Mouse (Mus musculus) kidney, postnatal 36 days (tissue): Measurements from ENCODE around the gene Spink4.
"Not testable (repeated sequence)": the region's sequence is repeated elsewhere in the genome, so short reads cannot be mapped to it uniquely, and the experiment has no call there.

ENCODE experiments used
- DNase-seq, 2 experiments: peaks; one replicate each; pipeline ENCODE4 v3.0.0; 2021 to 2022; ENCODE audit warnings: mixed read lengths in 2 of 2

The Spink4 gene

DNA sequence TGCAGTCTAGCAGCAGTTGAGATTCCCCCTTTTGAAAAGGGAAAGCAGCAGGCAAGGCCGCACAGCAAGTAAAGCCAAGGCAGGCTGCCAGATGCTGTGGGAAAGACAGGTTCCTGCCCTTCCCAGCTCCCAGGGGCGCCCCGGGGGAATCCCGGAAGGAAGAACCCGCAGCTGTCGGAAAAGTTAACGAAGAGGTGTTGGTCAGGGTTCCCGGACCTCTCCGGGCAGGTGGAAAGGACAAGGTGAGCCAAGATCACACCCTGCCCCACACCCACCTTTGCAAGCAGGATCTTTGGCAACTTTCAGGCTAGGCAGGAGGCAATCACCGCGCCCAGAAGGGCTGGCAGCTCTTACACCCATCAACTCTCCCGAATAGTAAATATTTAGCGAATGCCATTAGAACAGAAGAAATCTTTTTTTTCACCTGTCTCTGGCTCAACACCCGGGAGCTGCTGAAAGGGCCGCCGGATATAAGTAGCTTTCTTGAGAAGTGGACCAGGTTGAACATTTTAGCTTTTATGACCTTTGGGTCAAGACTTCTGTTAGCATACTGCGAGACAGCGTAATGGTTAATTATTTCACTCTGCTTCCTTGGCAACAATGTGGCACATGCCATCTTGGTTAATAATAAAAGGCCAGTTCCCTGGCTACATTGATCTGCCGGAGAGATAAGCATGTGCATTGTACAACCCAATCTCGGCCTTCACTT lies 11.4 kb upstream of the Spink4 start:
- peak; percentile 82 to 84 for DNase-seq

- peak in 1 of 2 experiments; percentile 29 for DNase-seq
Observed at GRCm38 (mm10) chr4:40914287-40914867, 5.5 kb upstream of the Spink4 start.

DNA sequence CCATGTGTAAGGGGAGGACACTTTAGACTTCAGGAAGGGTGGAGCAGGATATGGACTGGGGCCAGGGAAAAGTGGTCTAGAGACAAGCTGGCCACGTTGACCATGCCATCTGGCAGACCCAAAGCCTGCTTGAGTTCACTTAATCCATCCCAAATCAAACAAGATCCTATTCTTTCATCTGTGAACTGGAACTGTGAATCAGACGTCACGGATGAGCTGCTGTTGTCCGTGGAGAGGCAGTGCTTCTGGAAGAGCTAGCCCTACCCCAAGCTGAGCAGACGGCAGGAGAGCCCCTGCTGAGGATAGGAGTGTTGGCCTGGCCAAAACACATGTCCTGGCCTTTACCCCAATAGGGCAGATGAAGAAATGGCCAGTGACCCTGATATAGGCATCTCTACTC lies 3.9 kb upstream of the Spink4 start:
- no peak for DNase-seq

DNA sequence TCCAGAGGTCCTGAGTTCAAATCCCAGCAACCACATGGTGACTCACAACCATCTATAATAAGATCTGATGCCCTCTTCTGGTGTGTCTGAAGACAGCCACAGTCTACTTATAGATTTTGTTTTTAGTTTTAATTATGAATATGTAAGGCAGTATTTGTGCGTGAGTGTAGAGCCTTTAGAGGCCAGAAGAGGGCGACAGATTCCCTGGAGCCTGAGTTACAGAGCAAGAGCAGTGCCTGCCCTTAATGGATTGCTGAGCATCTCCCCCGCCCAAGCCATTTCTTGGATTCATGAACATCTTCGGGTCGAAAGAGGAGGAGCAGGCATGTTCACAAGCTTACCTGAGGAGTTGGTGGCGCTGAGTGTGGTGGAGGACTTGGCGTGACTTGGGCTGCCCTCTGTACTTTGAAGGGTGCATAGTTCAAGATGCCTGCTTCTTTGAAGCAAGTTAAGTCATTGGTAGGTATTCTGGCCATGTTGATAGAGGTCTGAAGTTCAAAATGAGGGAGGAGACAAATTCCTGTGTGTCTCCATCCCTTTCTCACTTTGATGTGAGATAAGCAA lies 3.2 kb upstream of the Spink4 start:
- DNase-seq = peak; percentile 24 to 63

GRCm38 (mm10) chr4:40920576-40920975 lies 724 bp downstream of the Spink4 start:
- DNase-seq = no peak

- DNase-seq = no peak
Observed at GRCm38 (mm10) chr4:40921288-40921687, 1.4 kb downstream of the Spink4 start.

- DNase-seq = peak; percentile 33 to 40
Observed at GRCm38 (mm10) chr4:40923087-40923651, 3.3 kb downstream of the Spink4 start.

- no peak for DNase-seq
Observed at GRCm38 (mm10) chr4:40925568-40925967, 5.7 kb downstream of the Spink4 start.

GRCm38 (mm10) chr4:40929046-40929445 lies 9.2 kb downstream of the Spink4 start:
- peak in 1 of 2 experiments; percentile 53 for DNase-seq

GRCm38 (mm10) chr4:40933694-40934093 lies 13.8 kb downstream of the Spink4 start:
- no peak for DNase-seq

GRCm38 (mm10) chr4:40934369-40934768 lies 14.5 kb downstream of the Spink4 start:
- DNase-seq = not testable (repeated sequence)

- peak; percentile 20 to 45 for DNase-seq
Observed at GRCm38 (mm10) chr4:40936175-40936839, 16.5 kb downstream of the Spink4 start.

DNA sequence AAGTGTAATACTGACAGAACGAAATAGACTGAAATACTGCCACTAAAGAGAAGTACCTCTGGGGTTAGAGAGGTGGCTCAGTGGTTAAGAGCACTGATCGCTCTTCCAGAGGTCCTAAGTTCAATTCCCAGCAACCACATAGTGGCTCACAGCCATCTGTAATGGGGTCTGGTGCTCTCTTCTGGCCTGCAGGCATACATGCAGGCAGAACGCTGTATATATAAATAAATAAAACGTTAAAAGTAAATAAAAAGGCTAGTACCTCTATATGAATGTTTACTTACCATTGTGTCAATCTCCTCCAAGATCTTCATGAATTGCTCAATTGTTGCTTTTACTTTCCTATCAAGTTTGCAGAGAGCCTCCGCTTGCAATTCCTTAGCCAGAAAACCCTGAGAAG lies 18.9 kb downstream of the Spink4 start:
- no peak for DNase-seq

DNA sequence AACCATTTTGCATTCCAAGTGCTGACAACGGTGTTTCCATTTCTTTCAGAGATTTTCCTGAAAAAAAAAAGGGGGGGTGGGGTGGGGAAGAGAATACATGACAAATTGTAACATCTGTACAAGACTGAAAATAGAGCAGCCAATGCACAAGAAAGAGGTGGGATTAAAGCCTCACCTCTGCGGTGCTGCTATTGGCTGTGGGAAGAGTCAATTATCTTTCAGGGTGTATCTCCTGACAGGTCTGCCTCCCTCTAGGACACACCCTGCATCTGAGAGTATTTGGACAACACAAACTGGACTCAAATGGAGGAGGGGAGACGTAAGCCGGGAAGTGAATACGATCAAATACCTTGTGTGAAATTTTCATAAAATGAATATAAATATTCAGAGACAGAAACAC lies 23.8 kb downstream of the Spink4 start:
- DNase-seq = no peak

DNA sequence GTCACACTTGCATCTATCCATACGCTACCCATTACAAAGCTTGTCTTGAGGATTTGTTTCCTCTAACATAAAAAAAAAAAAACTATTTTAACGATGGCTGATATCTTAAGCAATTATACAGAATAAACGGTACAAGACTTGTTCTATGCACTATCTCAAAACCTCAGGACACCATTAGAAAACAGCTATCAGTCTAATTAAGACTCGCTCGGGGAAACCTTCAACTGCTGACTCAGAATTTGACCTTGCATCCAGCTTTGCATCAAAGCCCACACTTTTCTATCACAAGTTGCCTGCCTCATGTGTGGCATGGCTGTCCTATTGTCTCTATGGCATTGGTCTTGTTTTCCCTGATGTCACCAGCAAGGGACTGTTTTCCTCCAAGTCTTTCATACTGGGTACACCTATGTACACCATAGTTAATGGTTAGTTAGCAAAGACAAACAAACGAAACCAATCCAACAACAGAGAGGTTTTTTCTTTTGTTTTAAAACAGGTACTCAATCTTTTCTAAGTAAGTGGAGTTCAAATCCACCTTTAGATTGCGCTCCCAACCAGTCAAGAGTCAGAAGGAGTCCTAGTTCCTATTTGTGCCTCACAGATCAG lies 26.8 kb downstream of the Spink4 start:
- no peak for DNase-seq

GRCm38 (mm10) chr4:40947565-40948159 lies 27.8 kb downstream of the Spink4 start:
- DNase-seq = no peak

DNA sequence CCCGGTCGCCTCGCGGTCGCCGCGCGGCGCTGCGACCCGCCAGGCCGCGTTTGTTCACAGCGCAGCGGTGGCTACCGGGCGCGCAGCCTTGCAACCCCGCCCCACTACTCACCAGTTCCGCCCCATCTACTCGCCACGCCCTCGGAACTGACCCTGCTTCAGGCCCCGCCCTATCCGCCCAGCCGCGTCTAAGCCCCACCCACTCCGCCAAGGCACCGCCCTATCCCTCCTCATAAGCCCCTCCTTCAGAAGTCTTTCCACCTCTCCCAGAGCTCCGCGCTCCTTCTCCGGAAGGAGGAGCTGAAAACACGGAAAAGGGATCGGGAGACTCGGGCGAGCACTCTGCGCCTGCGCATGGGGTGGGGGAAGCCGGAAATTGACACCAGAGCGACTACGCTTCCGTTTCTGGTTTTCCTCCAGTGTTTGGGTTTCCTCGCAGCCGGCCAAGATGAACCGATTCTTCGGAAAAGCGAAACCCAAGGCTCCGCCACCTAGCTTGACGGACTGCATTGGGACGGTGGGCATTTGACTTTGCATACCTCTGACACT lies 28.4 kb downstream of the Spink4 start, which contains the start of the genes Bag1 and Chmp5:
TSS of gene Bag1 (minus strand) at position 135 of the 549 bp plus-strand sequence.
TSS of gene Chmp5 (plus strand) at position 248 of the 549 bp plus-strand sequence.
- DNase-seq = peak; percentile 98 to 99

GRCm38 (mm10) chr4:40953521-40953920 lies 33.7 kb downstream of the Spink4 start:
- peak; percentile 59 to 77 for DNase-seq

GRCm38 (mm10) chr4:40955942-40956341 lies 36.1 kb downstream of the Spink4 start:
- DNase-seq = no peak

- DNase-seq = no peak
Observed at GRCm38 (mm10) chr4:40963536-40963935, 43.7 kb downstream of the Spink4 start.

DNA sequence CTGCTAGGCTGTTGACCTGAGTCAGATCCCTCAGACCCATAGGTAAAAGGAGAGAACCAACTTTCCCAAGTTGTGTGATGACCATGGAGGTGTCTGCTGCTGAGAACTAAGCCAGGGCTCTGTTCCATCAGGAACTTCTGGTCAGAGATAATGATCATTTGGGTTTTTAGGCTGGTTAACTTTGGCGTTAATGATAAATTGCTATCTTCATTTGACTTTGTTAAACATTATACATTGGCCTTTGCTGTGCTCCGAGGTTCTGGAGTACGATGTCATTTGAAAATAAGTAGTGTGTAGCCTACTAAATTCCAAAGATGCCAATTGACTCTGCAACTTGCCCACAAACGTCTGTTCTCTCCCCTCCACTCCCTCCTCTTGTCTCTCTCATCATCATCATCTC lies 49.3 kb downstream of the Spink4 start:
- DNase-seq = peak; percentile 10 to 33
